Mouse (Mus musculus) forebrain, embryonic 15.5 days (tissue): ENCODE measurements around the gene Dip2c. TPM values are rescaled to one million over a fixed set of nuclear protein-coding genes. Genes with fewer than 3 reads are reported as not detected.

Source experiments
- ATAC-seq: fragments of 200-750 bp; cut with Nextera tagmentation; replicated peaks from 2 replicates; pipeline ENCODE4 v1.8.0; 2017; ENCODE audit warnings: mild to moderate bottlenecking, moderate TSS enrichment, moderate library complexity
- H3K27ac ChIP-seq: fragments of 300-500 bp; sonication (generic); replicated peaks from 2 replicates; pipeline ENCODE4 v1.5.1; 2015; ENCODE audit warnings: mild to moderate bottlenecking, inconsistent platforms
- H3K27me3 ChIP-seq: fragments of 300-500 bp; sonication (generic); 2 replicates; pipeline ENCODE4 v1.6.1; 2015; ENCODE audit warnings: inconsistent platforms
- H3K36me3 ChIP-seq: fragments of 300-500 bp; sonication (generic); 2 replicates; pipeline ENCODE4 v1.6.1; 2015; ENCODE audit warnings: mild to moderate bottlenecking, inconsistent platforms
- H3K4me1 ChIP-seq: fragments of 300-500 bp; sonication (generic); 2 replicates; pipeline ENCODE4 v1.6.1; 2015; ENCODE audit warnings: inconsistent platforms
- H3K4me2 ChIP-seq: fragments of 300-500 bp; sonication (generic); replicated peaks from 2 replicates; pipeline ENCODE4 v1.6.1; 2015; ENCODE audit warnings: mild to moderate bottlenecking, inconsistent platforms
- H3K4me3 ChIP-seq: fragments of 300-500 bp; sonication (generic); 2 replicates; pipeline ENCODE4 v1.5.1; 2015; ENCODE audit warnings: mild to moderate bottlenecking, inconsistent platforms
- H3K9ac ChIP-seq: fragments of 300-500 bp; sonication (generic); replicated peaks from 2 replicates; pipeline ENCODE4 v1.6.1; 2015; ENCODE audit warnings: mild to moderate bottlenecking, inconsistent platforms
- H3K9me3 ChIP-seq: fragments of 300-500 bp; sonication (generic); 2 replicates; pipeline ENCODE4 v1.6.1; 2016; ENCODE audit warnings: inconsistent platforms
- WGBS: fragments of 180-500 bp; shearing (Covaris S2); methylation state at CpG from one replicate; pipeline ENCODE4 v1.1.7; 2015; ENCODE audit warnings: mixed read lengths; 5-methylcytosine and 5-hydroxymethylcytosine counted together
- polyA plus RNA-seq: library from polyadenylated mRNA; unstranded; fragments of >200 nt; fragmentation: Nextera tagmentation; extraction: Ambion mirVana; gene quantifications from 2 replicates; pipeline ENCODE4 v1.2.1, GENCODE M21; 2015

Dip2c gene
- polyA plus RNA-seq, 1 experiment from 2014 or later, result 13.0 TPM

GRCm38 (mm10) chr13:9393470-9393869 lies 117.1 kb downstream of the Dip2c start:
- 91% methylated on average over 3 of the region's 3 CpGs for WGBS
- ATAC-seq, result no peak

GRCm38 (mm10) chr13:9395286-9395685 lies 119.0 kb downstream of the Dip2c start:
- H3K4me3 ChIP-seq, result no peak overlapping the region
- H3K27ac ChIP-seq, result no peak overlapping the region
- H3K9ac ChIP-seq, result no peak overlapping the region
- 92% methylated on average over 1 of the region's 1 CpGs for WGBS
- H3K27me3 ChIP-seq, result no peaks in the 10 kb centered on the region
- no peaks in the 10 kb centered on the region for H3K9me3 ChIP-seq
- ATAC-seq, result no peak
- no peak overlapping the region for H3K4me2 ChIP-seq
- peaks cover 12% of the 10 kb centered on the region for H3K4me1 ChIP-seq
- H3K36me3 ChIP-seq, result no peaks in the 10 kb centered on the region

More at GRCm38 (mm10) chr13:9393470-9393869, 117.1 kb downstream of the Dip2c start:
- H3K4me3 ChIP-seq, result no peak overlapping the region
- H3K27me3 ChIP-seq, result no peaks in the 10 kb centered on the region
- H3K9ac ChIP-seq, result no peak overlapping the region
- H3K4me2 ChIP-seq, result no peak overlapping the region
- H3K4me1 ChIP-seq, result peaks cover 6% of the 10 kb centered on the region; the same call in 1 of the 2 replicates
- no peak overlapping the region for H3K27ac ChIP-seq
- no peaks in the 10 kb centered on the region for H3K36me3 ChIP-seq
- H3K9me3 ChIP-seq, result no peaks in the 10 kb centered on the region

- Histone ChIP-seq H3K9me3 (no peaks in the 10 kb centered on the region), H3K4me3 (no peak overlapping the region), H3K27ac (no peak overlapping the region), H3K4me1 (peaks cover 6% of the 10 kb centered on the region), H3K27me3 (no peaks in the 10 kb centered on the region), H3K36me3 (no peaks in the 10 kb centered on the region), H3K4me2 (no peak overlapping the region), H3K9ac (no peak overlapping the region)
- ATAC-seq, result 0 out of 2 replicates have a peak, but pooled peaks have one; percentile 61
- WGBS, result 6% methylated on average over 1 of the region's 1 CpGs
Measured at GRCm38 (mm10) chr13:9398846-9399245, 122.5 kb downstream of the Dip2c start.

- Histone ChIP-seq H3K36me3 (no peaks in the 10 kb centered on the region), H3K9me3 (no peaks in the 10 kb centered on the region), H3K4me2 (no peak overlapping the region), H3K27ac (no peak overlapping the region), H3K9ac (no peak overlapping the region), H3K4me1 (no peaks in the 10 kb centered on the region), H3K27me3 (no peaks in the 10 kb centered on the region), H3K4me3 (no peak overlapping the region)
- WGBS, result 57% methylated on average over 1 of the region's 1 CpGs
- ATAC-seq, result no peak
Measured at GRCm38 (mm10) chr13:9405399-9405798, 129.1 kb downstream of the Dip2c start.

GRCm38 (mm10) chr13:9408983-9409382 lies 132.7 kb downstream of the Dip2c start:
- H3K9me3 ChIP-seq, result no peaks in the 10 kb centered on the region
- H3K4me2 ChIP-seq, result no peak overlapping the region
- no peak overlapping the region for H3K27ac ChIP-seq
- 91% methylated on average over 4 of the region's 4 CpGs for WGBS
- no peak for ATAC-seq
- no peak overlapping the region for H3K9ac ChIP-seq
- H3K4me3 ChIP-seq, result no peak overlapping the region
- H3K27me3 ChIP-seq, result no peaks in the 10 kb centered on the region
- no peaks in the 10 kb centered on the region for H3K36me3 ChIP-seq
- H3K4me1 ChIP-seq, result no peaks in the 10 kb centered on the region

GRCm38 (mm10) chr13:9418441-9418840 lies 142.1 kb downstream of the Dip2c start:
- H3K27me3 ChIP-seq, result no peaks in the 10 kb centered on the region
- no peaks in the 10 kb centered on the region for H3K36me3 ChIP-seq
- no peak overlapping the region for H3K4me2 ChIP-seq
- H3K9ac ChIP-seq, result no peak overlapping the region
- no peak overlapping the region for H3K27ac ChIP-seq
- ATAC-seq, result no peak
- no peak overlapping the region for H3K4me3 ChIP-seq
- no peaks in the 10 kb centered on the region for H3K9me3 ChIP-seq
- WGBS, result 89% methylated on average over 3 of the region's 3 CpGs
- no peaks in the 10 kb centered on the region for H3K4me1 ChIP-seq

GRCm38 (mm10) chr13:9419213-9419612 lies 142.9 kb downstream of the Dip2c start:
- Histone ChIP-seq H3K9ac (no peak overlapping the region), H3K27ac (no peak overlapping the region), H3K4me3 (no peak overlapping the region), H3K27me3 (no peaks in the 10 kb centered on the region), H3K4me2 (no peak overlapping the region), H3K36me3 (no peaks in the 10 kb centered on the region), H3K9me3 (no peaks in the 10 kb centered on the region), H3K4me1 (no peaks in the 10 kb centered on the region)
- ATAC-seq, result no peak

GRCm38 (mm10) chr13:9421949-9422348 lies 145.6 kb downstream of the Dip2c start:
- H3K4me1 ChIP-seq, result no peaks in the 10 kb centered on the region
- H3K4me2 ChIP-seq, result no peak overlapping the region
- H3K9ac ChIP-seq, result no peak overlapping the region
- H3K27me3 ChIP-seq, result no peaks in the 10 kb centered on the region
- no peaks in the 10 kb centered on the region for H3K36me3 ChIP-seq
- no peak overlapping the region for H3K4me3 ChIP-seq
- H3K9me3 ChIP-seq, result no peaks in the 10 kb centered on the region
- 96% methylated on average over 4 of the region's 4 CpGs for WGBS
- no peak overlapping the region for H3K27ac ChIP-seq
- no peak for ATAC-seq

- Histone ChIP-seq H3K4me2 (no peak overlapping the region), H3K4me3 (no peak overlapping the region), H3K9ac (no peak overlapping the region), H3K27ac (no peak overlapping the region), H3K36me3 (no peaks in the 10 kb centered on the region), H3K4me1 (no peaks in the 10 kb centered on the region), H3K9me3 (no peaks in the 10 kb centered on the region), H3K27me3 (no peaks in the 10 kb centered on the region)
- peak; percentile 71 for ATAC-seq
- WGBS, result 62% methylated on average over 1 of the region's 1 CpGs
Measured at GRCm38 (mm10) chr13:9422876-9423275, 146.5 kb downstream of the Dip2c start.

- Histone ChIP-seq H3K4me2 (no peak overlapping the region), H3K27me3 (no peaks in the 10 kb centered on the region), H3K9me3 (no peaks in the 10 kb centered on the region), H3K4me3 (no peak overlapping the region), H3K4me1 (no peaks in the 10 kb centered on the region), H3K27ac (no peak overlapping the region), H3K9ac (no peak overlapping the region), H3K36me3 (no peaks in the 10 kb centered on the region)
- ATAC-seq, result no peak
Measured at GRCm38 (mm10) chr13:9424434-9424833, 148.1 kb downstream of the Dip2c start.

- Histone ChIP-seq H3K27me3 (no peaks in the 10 kb centered on the region), H3K4me3 (no peak overlapping the region), H3K4me2 (no peak overlapping the region), H3K9me3 (0 out of 2 replicates have a peak, but pooled peaks cover 4% of the 10 kb centered on the region), H3K36me3 (no peaks in the 10 kb centered on the region), H3K9ac (no peak overlapping the region), H3K4me1 (no peaks in the 10 kb centered on the region), H3K27ac (no peak overlapping the region)
- no peak for ATAC-seq
Measured at GRCm38 (mm10) chr13:9426267-9426666, 149.9 kb downstream of the Dip2c start.

GRCm38 (mm10) chr13:9426779-9427178 lies 150.5 kb downstream of the Dip2c start:
- Histone ChIP-seq H3K27me3 (no peaks in the 10 kb centered on the region), H3K27ac (no peak overlapping the region), H3K4me2 (no peak overlapping the region), H3K4me1 (no peaks in the 10 kb centered on the region), H3K9ac (no peak overlapping the region), H3K4me3 (no peak overlapping the region), H3K9me3 (0 out of 2 replicates have a peak, but pooled peaks cover 4% of the 10 kb centered on the region), H3K36me3 (no peaks in the 10 kb centered on the region)
- 65% methylated on average over 4 of the region's 4 CpGs for WGBS
- no peak for ATAC-seq

GRCm38 (mm10) chr13:9429884-9430283 lies 153.6 kb downstream of the Dip2c start:
- no peak for ATAC-seq
- 97% methylated on average over 1 of the region's 1 CpGs for WGBS
- no peaks in the 10 kb centered on the region for H3K36me3 ChIP-seq
- no peaks in the 10 kb centered on the region for H3K27me3 ChIP-seq
- 0 out of 2 replicates have a peak, but pooled peaks cover 4% of the 10 kb centered on the region for H3K9me3 ChIP-seq
- H3K4me2 ChIP-seq, result no peak overlapping the region
- H3K4me3 ChIP-seq, result no peak overlapping the region
- H3K9ac ChIP-seq, result no peak overlapping the region
- H3K27ac ChIP-seq, result no peak overlapping the region
- H3K4me1 ChIP-seq, result no peaks in the 10 kb centered on the region
